Mouse (Mus musculus) forebrain, embryonic 16.5 days (tissue): ENCODE measurements around the gene Nfkbiz. TPM values are rescaled to one million over a fixed set of nuclear protein-coding genes. Genes with fewer than 3 reads are reported as not detected.
"Not testable (repeated sequence)": the region's sequence is repeated elsewhere in the genome, so short reads cannot be mapped to it uniquely, and the experiment has no call there.

Source experiments
- ATAC-seq: fragments of 200-750 bp; cut with Nextera tagmentation; 2 replicates; pipeline ENCODE4 v1.8.0; 2017; ENCODE audit warnings: mild to moderate bottlenecking, moderate library complexity
- H3K27ac ChIP-seq: fragments of 300-500 bp; sonication (generic); 2 replicates; pipeline ENCODE4 v1.5.1; 2014; ENCODE audit warnings: low read length, control low read depth
- H3K27me3 ChIP-seq: fragments of 300-500 bp; sonication (generic); replicated peaks from 2 replicates; pipeline ENCODE4 v1.6.1; 2014; ENCODE audit warnings: low read length; ENCODE audit not compliant: control insufficient read depth, insufficient read depth
- H3K36me3 ChIP-seq: fragments of 300-500 bp; sonication (generic); 2 replicates; pipeline ENCODE4 v1.6.1; 2014; ENCODE audit not compliant: control insufficient read depth, insufficient read depth
- H3K4me1 ChIP-seq: fragments of 300-500 bp; sonication (generic); replicated peaks from 2 replicates; pipeline ENCODE4 v1.6.1; 2014; ENCODE audit warnings: low read length; ENCODE audit not compliant: control insufficient read depth, insufficient read depth
- H3K4me2 ChIP-seq: fragments of 300-500 bp; sonication (generic); 2 replicates; pipeline ENCODE4 v1.6.1; 2014; ENCODE audit warnings: mild to moderate bottlenecking, low read length, control low read depth
- H3K4me3 ChIP-seq: fragments of 300-500 bp; sonication (generic); replicated peaks from 2 replicates; pipeline ENCODE4 v1.5.1; 2014; ENCODE audit warnings: mild to moderate bottlenecking, low read length, control low read depth
- H3K9ac ChIP-seq: fragments of 300-500 bp; sonication (generic); replicated peaks from 2 replicates; pipeline ENCODE4 v1.6.1; 2014; ENCODE audit warnings: low read depth, low read length, control low read depth
- H3K9me3 ChIP-seq: fragments of 300-500 bp; sonication (generic); 2 replicates; pipeline ENCODE4 v1.6.1; 2016; ENCODE audit warnings: low read length; ENCODE audit not compliant: control insufficient read depth
- WGBS: fragments of 180-500 bp; shearing (Covaris S2); extraction: QIAGEN DNeasy Blood & Tissue Kit; methylation state at CpG from one replicate; pipeline ENCODE4 v1.1.7; 2014; 5-methylcytosine and 5-hydroxymethylcytosine counted together
- polyA plus RNA-seq: library from polyadenylated mRNA; unstranded; fragments of >200 nt; fragmentation: Nextera tagmentation; extraction: Ambion mirVana; gene quantifications from 2 replicates; pipeline ENCODE4 v1.2.1, GENCODE M21; 2015

Gene Nfkbiz
- 1.3 and 1.6 TPM in 2 replicates for polyA plus RNA-seq

DNA sequence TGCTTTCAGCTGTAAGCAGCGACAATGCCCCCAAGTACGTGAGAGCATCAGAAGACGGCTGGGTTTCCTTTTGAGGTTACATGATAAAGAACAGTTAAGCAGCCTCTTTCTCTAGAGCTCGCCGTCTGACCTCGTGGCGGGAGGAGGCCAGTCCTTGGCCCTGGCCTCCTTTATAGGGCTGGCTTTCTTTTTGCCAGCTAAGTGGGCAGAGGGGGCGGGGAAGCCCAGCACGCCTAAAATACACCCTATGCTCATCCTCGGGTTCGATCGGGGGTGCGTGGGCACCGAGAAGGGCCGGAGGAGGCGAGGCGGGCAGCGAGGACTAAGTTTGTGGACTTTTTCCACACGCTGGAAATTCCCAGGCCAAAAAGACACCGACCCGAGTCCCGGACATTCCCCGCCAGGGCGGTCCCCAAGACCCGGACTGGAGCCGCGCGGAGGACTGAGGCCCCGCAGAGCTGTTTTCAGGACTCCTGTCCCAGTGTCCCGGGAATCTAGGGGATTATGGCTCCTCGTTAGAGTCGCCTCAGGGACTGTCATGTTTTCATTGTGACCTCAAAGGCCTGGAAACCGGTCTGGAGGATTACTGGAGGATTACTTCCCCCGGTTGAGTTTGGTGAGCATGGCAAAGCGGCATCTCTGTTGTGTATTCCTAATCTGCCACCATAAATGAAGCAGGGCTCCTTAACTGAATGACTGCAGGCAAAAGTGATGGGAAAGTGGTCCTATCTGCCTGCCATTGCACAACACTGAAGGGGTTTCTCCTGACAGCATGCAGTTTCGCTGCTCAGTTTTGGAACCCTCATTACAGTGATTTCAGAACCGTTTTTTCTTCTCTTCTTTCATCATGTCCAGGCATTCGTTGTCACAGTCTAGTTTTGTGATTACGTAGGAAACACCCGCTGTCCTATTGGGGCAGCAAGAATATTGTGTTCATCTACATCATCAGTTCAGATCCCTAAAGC lies at the start of gene Nfkbiz:
Nfkbiz (minus strand) TSS at position 390 of the 965 bp plus-strand sequence.
- ATAC-seq, result peak; percentile 91
- Histone ChIP-seq H3K27me3 (no peaks in the 10 kb centered on the region), H3K9ac (peak within 1 kb of the TSS; percentile 85), H3K9me3 (no peaks in the 10 kb centered on the region), H3K36me3 (no peaks in the 10 kb centered on the region; the same call in 1 of the 2 replicates), H3K4me1 (0 out of 2 replicates have a peak, but pooled peaks cover 4% of the 10 kb centered on the region), H3K4me2 (peak within 1 kb of the TSS; percentile 84), H3K4me3 (peak within 1 kb of the TSS; percentile 78), H3K27ac (peak within 1 kb of the TSS; percentile 61)
- under 1% methylated on average over 40 of the region's 40 CpGs for WGBS

DNA sequence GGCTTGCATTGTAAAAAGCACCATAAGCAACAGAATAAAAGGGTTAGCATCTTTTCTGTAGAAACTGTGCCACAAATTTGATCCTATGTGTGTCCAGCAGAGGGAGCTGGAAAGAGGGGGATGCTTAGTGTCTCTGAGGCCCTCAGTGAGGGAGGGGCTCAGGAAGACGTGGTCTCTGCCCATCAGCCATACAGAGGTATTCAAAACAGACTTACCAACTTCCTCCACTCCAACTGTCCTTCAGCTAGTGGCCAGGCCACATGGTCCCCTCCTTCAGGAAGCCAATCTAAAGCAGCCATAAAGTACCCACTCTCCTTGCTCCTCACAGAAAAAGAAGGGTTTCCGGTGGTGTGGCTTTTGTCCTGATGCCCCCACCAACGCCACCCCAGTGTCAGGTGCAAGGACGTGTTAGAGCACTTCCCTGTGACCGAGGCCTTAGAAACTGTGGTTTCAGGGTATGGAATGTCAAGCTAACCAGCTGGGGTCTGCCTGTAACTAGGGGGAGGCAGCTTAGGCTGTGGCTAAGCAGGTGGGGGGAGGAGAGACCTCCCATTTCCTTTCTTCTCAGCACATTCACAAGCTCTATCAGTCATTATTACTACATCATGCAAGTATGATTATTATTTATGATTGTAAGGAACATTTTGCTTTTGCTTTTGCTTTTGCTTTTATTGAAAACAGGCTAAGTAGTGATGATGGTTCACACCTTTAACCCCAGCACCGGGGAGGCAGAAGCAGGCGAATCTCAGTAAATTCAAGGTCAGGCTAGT lies 49.3 kb upstream of the Nfkbiz start:
- ATAC-seq, result peak; percentile 45
- Histone ChIP-seq H3K36me3 (peaks cover 5% of the 10 kb centered on the region; the same call in 1 of the 2 replicates), H3K27ac (no peak overlapping the region), H3K9ac (no peak overlapping the region), H3K9me3 (no peaks in the 10 kb centered on the region), H3K4me3 (no peak overlapping the region), H3K4me1 (no peaks in the 10 kb centered on the region), H3K4me2 (no peak overlapping the region), H3K27me3 (no peaks in the 10 kb centered on the region)
- 62% methylated on average over 7 of the region's 7 CpGs for WGBS

DNA sequence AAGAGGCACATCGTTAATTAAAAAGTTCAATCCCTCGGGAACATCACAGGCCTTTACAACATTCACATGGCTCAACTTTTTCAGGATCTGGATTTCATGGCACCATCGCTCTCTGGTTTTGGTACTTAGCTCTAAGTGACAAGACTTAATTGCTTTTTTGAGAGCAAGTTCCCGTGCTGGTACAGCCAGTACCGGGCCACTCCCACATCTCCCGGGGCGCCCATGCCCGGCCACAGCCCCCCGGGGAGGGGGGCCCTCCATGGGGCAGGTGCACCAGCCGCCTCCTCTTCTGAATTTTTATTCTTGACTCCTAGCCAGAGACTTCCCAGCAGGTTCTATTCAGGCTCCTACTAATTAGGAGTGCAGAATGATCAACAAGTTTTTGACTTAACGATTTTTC lies 45.5 kb upstream of the Nfkbiz start:
- peaks cover 5% of the 10 kb centered on the region; the same call in 1 of the 2 replicates for H3K36me3 ChIP-seq
- no peaks in the 10 kb centered on the region for H3K4me1 ChIP-seq
- no peak for ATAC-seq
- H3K4me3 ChIP-seq, result no peak overlapping the region
- no peak overlapping the region for H3K4me2 ChIP-seq
- no peaks in the 10 kb centered on the region for H3K27me3 ChIP-seq
- 54% methylated on average over 11 of the region's 11 CpGs for WGBS
- no peak overlapping the region for H3K27ac ChIP-seq
- H3K9me3 ChIP-seq, result no peaks in the 10 kb centered on the region
- no peak overlapping the region for H3K9ac ChIP-seq

DNA sequence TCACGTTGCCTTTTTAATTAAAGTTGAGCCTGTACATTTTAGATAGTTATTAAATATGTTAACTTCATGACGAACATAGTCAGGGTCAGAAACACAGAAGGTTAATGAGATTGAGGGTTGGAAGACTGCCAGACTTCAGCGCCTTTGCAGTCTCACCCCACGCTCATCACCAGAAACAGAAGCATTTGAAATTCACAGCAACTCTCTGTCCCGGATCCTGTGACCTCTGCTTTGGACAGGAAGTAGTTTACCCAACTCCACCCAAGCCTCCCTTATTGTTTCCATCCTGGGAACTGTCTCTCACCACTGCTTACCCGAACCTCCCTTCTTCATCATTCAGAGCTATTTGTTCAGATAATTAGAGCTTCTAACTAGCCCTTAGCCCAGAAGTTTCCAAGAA lies 37.3 kb upstream of the Nfkbiz start:
- H3K9me3 ChIP-seq, result no peaks in the 10 kb centered on the region
- no peak for ATAC-seq
- H3K4me2 ChIP-seq, result no peak overlapping the region
- H3K4me3 ChIP-seq, result no peak overlapping the region
- H3K9ac ChIP-seq, result no peak overlapping the region
- 69% methylated on average over 6 of the region's 6 CpGs for WGBS
- H3K27me3 ChIP-seq, result no peaks in the 10 kb centered on the region
- no peaks in the 10 kb centered on the region for H3K36me3 ChIP-seq
- no peak overlapping the region for H3K27ac ChIP-seq
- no peaks in the 10 kb centered on the region for H3K4me1 ChIP-seq

DNA sequence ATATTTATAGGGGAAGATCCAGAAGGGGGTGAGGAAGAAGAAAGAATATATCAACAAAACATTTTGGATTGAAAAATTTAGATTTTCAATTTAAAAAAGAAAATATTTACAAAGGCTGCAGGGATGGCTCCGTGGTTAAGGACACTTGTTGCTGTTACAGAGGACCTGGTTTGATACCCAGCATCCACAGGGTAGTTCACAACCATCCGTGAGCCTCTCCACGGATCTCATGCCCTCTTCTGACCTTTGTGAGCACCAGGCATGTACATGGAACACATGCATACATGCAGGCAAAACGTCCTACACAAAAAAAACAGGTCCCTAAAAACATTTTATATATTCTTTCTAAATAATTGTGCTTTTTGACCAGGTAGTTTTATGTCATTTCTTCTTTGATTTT lies 25.1 kb upstream of the Nfkbiz start:
- Histone ChIP-seq H3K27me3 (no peaks in the 10 kb centered on the region), H3K27ac (no peak overlapping the region), H3K4me3 (no peak overlapping the region), H3K9me3 (no peaks in the 10 kb centered on the region), H3K4me2 (no peak overlapping the region), H3K4me1 (no peaks in the 10 kb centered on the region), H3K36me3 (no peaks in the 10 kb centered on the region; the same call in 1 of the 2 replicates), H3K9ac (no peak overlapping the region)
- no peak for ATAC-seq
- WGBS, result 62% methylated on average over 4 of the region's 4 CpGs

DNA sequence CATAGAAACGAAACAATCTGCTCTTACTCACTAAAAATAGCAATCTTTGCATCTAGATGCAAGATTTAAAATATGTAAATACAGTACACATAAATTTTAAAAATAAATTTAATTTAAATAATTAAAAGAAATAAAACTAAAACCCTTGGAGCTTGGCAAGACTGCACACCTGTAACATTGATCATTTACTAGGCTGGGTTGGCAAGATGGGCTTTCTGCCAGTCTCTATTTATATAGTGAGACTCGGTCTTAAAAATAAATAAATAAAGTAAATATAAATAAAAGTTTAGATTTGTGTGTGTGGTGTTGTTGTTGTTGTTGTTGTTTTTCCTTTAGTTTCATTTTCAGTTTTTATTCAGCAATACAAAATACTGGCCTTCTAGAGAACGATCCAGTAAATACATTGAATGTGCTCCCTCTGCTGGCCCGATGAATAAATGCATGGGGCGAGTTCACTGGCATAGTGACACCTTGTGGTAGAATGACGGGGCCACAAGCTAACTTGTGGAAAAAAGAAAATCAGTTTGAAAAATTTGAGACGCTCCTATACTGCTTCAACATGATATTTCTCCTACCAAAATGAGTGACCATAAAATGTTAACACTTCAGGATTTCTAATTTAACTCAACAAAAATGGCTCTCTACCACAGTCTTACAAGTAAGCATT lies 24.6 kb upstream of the Nfkbiz start:
- peak; percentile 61 for ATAC-seq

DNA sequence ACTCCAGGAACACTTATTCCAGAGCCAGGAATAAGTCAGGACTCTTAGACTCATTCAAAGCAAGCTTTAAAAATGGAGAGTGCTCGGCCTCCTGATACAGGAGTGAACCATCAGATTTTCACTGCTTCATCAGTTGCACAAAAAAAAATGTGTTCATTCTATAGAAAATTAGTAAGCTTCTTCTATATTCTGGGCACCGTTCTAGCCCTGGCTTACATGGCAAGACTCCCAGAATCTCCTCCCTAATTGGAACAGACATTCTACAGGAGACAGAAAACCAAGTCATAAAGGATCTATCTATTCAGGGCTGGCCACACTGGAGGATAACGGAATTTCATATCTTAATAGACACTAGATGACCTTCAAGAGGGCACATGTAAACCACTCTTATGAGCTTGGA lies 22.4 kb upstream of the Nfkbiz start:
- no peak overlapping the region for H3K27ac ChIP-seq
- H3K4me2 ChIP-seq, result no peak overlapping the region
- no peaks in the 10 kb centered on the region for H3K9me3 ChIP-seq
- H3K27me3 ChIP-seq, result no peaks in the 10 kb centered on the region
- no peaks in the 10 kb centered on the region; the same call in 1 of the 2 replicates for H3K36me3 ChIP-seq
- WGBS, result 52% methylated on average over 3 of the region's 3 CpGs
- no peak overlapping the region for H3K9ac ChIP-seq
- ATAC-seq, result no peak
- no peaks in the 10 kb centered on the region for H3K4me1 ChIP-seq
- no peak overlapping the region for H3K4me3 ChIP-seq

More for the DNA sequence above, 24.6 kb upstream of the Nfkbiz start:
- no peaks in the 10 kb centered on the region for H3K27me3 ChIP-seq
- H3K4me1 ChIP-seq, result no peaks in the 10 kb centered on the region
- no peaks in the 10 kb centered on the region for H3K9me3 ChIP-seq
- no peak overlapping the region for H3K9ac ChIP-seq
- no peak overlapping the region for H3K4me2 ChIP-seq
- WGBS, result 20% methylated on average over 7 of the region's 7 CpGs
- no peaks in the 10 kb centered on the region; the same call in 1 of the 2 replicates for H3K36me3 ChIP-seq
- no peak overlapping the region for H3K4me3 ChIP-seq
- no peak overlapping the region for H3K27ac ChIP-seq

DNA sequence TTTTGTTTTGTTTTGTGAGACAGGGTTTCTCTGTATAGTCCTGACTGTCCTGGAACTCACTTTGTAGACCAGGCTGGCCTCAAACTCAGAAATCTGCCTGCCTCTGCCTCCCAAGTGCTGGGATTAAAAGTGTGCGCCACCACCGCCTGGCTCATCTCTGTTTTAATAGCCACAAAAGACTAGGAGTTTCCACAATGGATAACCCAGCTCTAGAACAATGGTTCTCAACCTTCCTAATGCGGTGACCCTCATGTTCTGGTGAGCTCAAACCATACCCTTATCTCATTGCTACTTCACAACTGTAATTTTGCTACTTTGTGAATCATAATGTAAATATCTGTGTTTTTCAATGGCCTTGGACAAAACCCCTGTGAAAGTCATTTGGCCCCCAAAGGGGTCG lies 20.7 kb upstream of the Nfkbiz start:
- H3K27me3 ChIP-seq, H3K4me2 ChIP-seq, ATAC-seq, H3K36me3 ChIP-seq, H3K27ac ChIP-seq, H3K9ac ChIP-seq, H3K9me3 ChIP-seq, H3K4me3 ChIP-seq, H3K4me1 ChIP-seq: not testable (repeated sequence)
- WGBS, result 94% methylated on average over 4 of the region's 4 CpGs

DNA sequence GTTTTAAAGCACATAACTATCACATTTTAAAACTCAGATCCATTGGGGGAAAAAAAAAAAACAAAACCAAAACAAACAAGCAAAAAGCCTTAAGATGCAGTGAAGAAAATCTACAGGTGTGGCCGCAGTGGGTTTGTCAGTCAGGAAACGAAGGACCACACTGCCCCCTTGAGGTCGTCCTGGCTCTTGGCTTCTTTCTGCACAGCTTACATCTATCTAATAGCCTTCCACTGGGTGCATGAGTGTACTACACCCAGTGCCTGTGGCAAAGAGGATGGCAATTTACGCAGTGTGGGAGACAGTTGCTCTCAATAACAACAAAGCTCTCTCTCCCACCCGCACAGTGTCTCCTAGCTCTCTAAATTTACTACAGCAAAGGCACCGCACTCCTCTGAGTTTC lies 19.8 kb upstream of the Nfkbiz start:
- no peak overlapping the region for H3K9ac ChIP-seq
- H3K27ac ChIP-seq, result no peak overlapping the region
- WGBS, result 63% methylated on average over 6 of the region's 6 CpGs
- no peaks in the 10 kb centered on the region for H3K9me3 ChIP-seq
- no peak overlapping the region for H3K4me2 ChIP-seq
- H3K27me3 ChIP-seq, result no peaks in the 10 kb centered on the region
- H3K36me3 ChIP-seq, result no peaks in the 10 kb centered on the region
- no peak overlapping the region for H3K4me3 ChIP-seq
- ATAC-seq, result no peak
- H3K4me1 ChIP-seq, result no peaks in the 10 kb centered on the region
